Mouse (Mus musculus) frontal cortex, postnatal 36 days (tissue): ENCODE data around the gene Tubb2b.

Source experiments
- DNase-seq, 2 experiments: peaks; one replicate each; pipeline ENCODE4 v3.0.0; 2022; ENCODE audit warnings: low spot score in 2 of 2

Gene Tubb2b

GRCm38 (mm10) chr13:34130226-34130731 is at the start of gene Tubb2b:
TSS of gene Tubb2b (minus strand) at chr13:34130466.
- peak; percentile 56 to 57 for DNase-seq

GRCm38 (mm10) chr13:34174025-34174424 is 43.8 kb upstream of the Tubb2b start:
- no peak for DNase-seq

GRCm38 (mm10) chr13:34163304-34163975 is 33.2 kb upstream of the Tubb2b start:
- no peak for DNase-seq

GRCm38 (mm10) chr13:34162491-34163303 is 32.4 kb upstream of the Tubb2b start, which contains the start of gene Psmg4:
TSS of gene Psmg4 (plus strand) at chr13:34162964.
- DNase-seq, result peak; percentile 92

- DNase-seq, result no peak
Observed at GRCm38 (mm10) chr13:34159926-34160325, 29.7 kb upstream of the Tubb2b start.

GRCm38 (mm10) chr13:34157596-34158157 is 27.4 kb upstream of the Tubb2b start:
- DNase-seq, result no peak

GRCm38 (mm10) chr13:34156840-34157185 is 26.5 kb upstream of the Tubb2b start:
- DNase-seq, result no peak

- DNase-seq, result no peak
Observed at GRCm38 (mm10) chr13:34156133-34156839, 26.0 kb upstream of the Tubb2b start.

GRCm38 (mm10) chr13:34154931-34155272 is 24.6 kb upstream of the Tubb2b start:
- peak; percentile 61 to 78 for DNase-seq

GRCm38 (mm10) chr13:34154217-34154930 is 24.1 kb upstream of the Tubb2b start:
- peak; percentile 67 to 86 for DNase-seq

- DNase-seq, result peak in 1 of 2 experiments; percentile 29
Observed at GRCm38 (mm10) chr13:34153254-34154011, 23.2 kb upstream of the Tubb2b start.

GRCm38 (mm10) chr13:34152695-34153094 is 22.4 kb upstream of the Tubb2b start:
- no peak for DNase-seq

- DNase-seq, result no peak
Observed at GRCm38 (mm10) chr13:34151425-34151824, 21.2 kb upstream of the Tubb2b start.

GRCm38 (mm10) chr13:34150271-34151027 is 20.2 kb upstream of the Tubb2b start:
- peak; percentile 58 to 63 for DNase-seq

- DNase-seq, result no peak
Observed at GRCm38 (mm10) chr13:34149463-34150176, 19.4 kb upstream of the Tubb2b start.

GRCm38 (mm10) chr13:34148767-34149392 is 18.6 kb upstream of the Tubb2b start:
- peak; percentile 73 to 77 for DNase-seq

- DNase-seq, result no peak
Observed at GRCm38 (mm10) chr13:34148181-34148580, 17.9 kb upstream of the Tubb2b start.

GRCm38 (mm10) chr13:34146916-34147315 is 16.6 kb upstream of the Tubb2b start:
- no peak for DNase-seq

- DNase-seq, result no peak
Observed at GRCm38 (mm10) chr13:34143389-34143788, 13.1 kb upstream of the Tubb2b start.
